Mouse (Mus musculus) bone marrow, adult 2 months (tissue): ENCODE measurements around the gene 1190005I06Rik.

Experiments
- CTCF ChIP-seq: fragments of 200-500 bp; IDR thresholded peaks from 2 replicates; pipeline ENCODE4 v1.5.1; 2011; ENCODE audit warnings: low read length, control low read depth; ENCODE audit not compliant: control insufficient read depth, insufficient read depth
- POLR2A ChIP-seq: fragments of 200-500 bp; IDR thresholded peaks from 2 replicates; pipeline ENCODE4 v1.6.1; 2011; ENCODE audit warnings: low read depth, mild to moderate bottlenecking, control low read depth, low read length, borderline replicate concordance; ENCODE audit not compliant: control insufficient read depth

DNA sequence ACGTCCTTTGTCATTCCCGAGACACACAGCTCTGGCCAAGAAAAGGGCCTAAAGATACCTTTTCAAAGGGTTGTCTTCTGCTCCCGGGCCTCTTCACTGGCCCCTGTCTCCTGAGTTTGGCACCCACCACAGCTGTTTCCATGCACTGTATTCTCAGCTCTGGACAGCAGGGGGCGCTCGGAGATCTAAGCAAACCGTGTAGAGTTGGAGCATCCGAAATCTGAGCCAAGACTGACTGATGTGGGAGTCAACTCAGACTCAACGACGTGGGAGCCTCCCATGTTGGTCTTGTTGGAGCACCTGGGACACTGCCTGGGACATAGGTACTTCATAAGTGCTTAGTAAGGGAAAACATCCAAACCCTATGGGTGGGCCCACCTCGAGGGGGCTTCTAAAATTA is 31.0 kb upstream of the 1190005I06Rik start:
- peak; percentile 88 for TF ChIP-seq CTCF
- no peak for TF ChIP-seq POLR2A
